Mouse (Mus musculus): ENCODE results near the gene Hist1h2ak.
"Not testable (repeated sequence)": the region's sequence is repeated elsewhere in the genome, so short reads cannot be mapped to it uniquely, and the experiment has no call there.

Gene Hist1h2ak

GRCm38 (mm10) chr13:21778814-21779766 is 25.5 kb upstream of the Hist1h2ak start:
- peak; percentile 40 to 56 for DNase-seq (ENCODE audit: low read depth in 1 of 2, low spot score in 2 of 2)

GRCm38 (mm10) chr13:21755707-21756106 is 2.1 kb upstream of the Hist1h2ak start:
- no peak for DNase-seq (ENCODE audit: low read depth in 1 of 2, low spot score in 2 of 2)

DNA sequence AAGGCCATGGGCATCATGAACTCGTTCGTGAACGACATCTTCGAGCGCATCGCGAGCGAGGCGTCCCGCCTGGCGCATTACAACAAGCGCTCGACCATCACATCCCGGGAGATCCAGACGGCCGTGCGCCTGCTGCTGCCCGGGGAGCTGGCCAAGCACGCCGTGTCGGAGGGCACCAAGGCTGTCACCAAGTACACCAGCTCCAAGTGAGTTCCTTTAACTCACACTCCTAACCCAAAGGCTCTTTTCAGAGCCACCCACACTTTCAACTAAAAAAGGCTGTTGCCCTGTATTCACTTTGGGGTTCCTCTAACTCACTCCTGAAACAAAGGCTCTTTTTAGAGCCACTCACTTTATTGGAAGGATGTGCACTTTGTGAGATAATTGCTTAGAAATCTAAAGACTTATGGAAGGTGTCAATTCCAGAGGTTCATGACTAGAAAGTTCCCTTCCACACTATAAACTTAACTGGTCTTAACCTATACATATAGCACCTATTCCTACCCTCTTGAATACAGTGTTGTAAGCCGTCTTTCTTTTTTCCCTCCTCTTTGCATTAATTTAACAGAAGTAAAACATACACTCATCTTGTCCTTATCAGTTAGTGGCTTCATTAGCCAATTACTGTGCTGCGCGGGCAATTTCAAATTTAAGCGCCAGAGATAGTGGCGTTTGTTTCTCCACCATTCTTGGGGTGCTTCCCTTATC is 821 bp upstream of the Hist1h2ak start:
- not testable (repeated sequence) for DNase-seq (ENCODE audit: low read depth in 1 of 2, low spot score in 2 of 2)

DNA sequence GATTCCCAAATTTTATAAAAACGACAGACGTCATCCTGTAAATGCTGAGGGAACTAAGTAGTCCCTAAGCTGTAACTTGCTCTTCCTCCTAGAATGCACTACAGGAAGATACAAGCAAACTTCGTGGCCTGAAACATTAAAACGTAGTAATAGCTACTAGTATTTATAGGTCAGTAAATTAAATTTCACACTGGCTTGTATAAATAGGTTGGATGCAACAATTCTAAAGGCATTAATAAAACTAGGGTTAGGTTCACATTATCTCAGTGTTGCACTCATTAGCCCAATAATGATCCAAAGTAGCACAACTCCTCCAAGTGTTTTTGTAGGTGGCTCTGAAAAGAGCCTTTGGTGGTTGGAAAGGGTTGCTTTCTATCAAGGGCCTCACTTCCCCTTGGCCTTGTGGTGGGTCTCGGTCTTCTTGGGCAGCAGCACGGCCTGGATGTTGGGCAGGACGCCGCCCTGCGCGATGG is 540 bp downstream of the Hist1h2ak start:
- no peak for DNase-seq (ENCODE audit: low read depth in 1 of 2, low spot score in 2 of 2)

- no peak for DNase-seq (ENCODE audit: low read depth in 1 of 2, low spot score in 2 of 2)
These were observed 1.3 kb downstream of the Hist1h2ak start for GRCm38 (mm10) chr13:21752356-21752755.

DNA sequence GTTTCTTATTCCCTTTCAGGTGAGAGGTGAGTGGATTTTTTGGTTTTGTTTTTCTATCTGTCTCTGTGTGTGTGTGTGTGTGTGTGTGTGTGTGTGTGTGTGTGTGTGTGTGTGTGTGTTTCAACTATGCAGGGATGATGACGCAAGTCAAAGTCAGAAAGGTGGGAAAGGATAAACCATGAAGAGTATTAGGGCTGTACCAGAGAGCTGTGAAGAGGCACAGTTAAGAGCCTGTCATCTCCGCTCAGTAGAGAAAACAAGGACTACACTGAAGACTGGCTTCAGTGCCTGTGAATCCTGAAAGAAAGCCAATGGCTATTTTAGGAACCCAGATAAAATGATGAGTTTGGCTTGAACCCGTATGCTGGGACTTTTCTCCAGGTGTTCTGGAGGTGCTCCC is 1.8 kb downstream of the Hist1h2ak start:
- DNase-seq (ENCODE audit: low read depth in 1 of 2, low spot score in 2 of 2) = no peak

GRCm38 (mm10) chr13:21751417-21751816 is 2.2 kb downstream of the Hist1h2ak start:
- no peak for DNase-seq (ENCODE audit: low read depth in 1 of 2, low spot score in 2 of 2)

DNA sequence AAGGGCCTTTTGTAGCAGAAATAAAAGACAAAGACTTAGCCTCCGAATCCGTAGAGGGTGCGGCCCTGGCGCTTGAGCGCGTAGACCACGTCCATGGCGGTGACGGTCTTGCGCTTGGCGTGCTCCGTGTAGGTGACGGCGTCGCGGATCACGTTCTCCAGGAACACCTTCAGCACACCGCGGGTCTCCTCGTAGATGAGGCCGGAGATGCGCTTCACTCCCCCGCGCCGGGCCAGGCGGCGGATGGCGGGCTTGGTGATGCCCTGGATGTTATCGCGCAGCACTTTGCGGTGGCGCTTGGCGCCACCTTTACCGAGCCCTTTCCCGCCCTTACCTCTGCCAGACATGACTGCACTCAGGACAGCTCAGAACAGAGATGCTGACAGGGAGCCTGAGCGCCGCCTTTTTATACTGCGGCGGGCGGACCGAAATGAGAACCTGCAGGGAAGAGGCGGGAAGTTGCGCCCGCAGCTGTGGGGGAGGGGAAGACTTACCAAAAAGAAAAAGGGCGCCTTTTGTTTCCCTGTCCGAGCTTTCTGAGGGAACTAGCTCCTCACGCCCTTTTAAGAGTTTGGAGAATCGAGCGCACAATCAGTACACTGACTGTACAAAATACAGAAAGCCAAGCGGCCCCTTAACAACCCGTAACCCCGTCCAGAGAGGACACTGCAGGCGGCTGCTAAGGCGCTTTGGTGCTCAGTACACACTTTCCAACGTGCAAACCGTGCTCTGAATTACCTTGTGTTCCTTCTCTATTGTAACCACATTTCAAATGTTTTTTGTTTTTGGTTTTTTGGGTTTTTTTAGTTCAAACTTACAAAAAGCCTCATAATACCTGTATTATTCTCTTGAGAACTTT is 3.2 kb downstream of the Hist1h2ak start, which contains the start of gene Hist1h4k:
TSS of gene Hist1h4k (minus strand) at position 347 of the 859 bp plus-strand sequence.
- peak; percentile 69 to 77 for DNase-seq (ENCODE audit: low read depth in 1 of 2, low spot score in 2 of 2)

DNA sequence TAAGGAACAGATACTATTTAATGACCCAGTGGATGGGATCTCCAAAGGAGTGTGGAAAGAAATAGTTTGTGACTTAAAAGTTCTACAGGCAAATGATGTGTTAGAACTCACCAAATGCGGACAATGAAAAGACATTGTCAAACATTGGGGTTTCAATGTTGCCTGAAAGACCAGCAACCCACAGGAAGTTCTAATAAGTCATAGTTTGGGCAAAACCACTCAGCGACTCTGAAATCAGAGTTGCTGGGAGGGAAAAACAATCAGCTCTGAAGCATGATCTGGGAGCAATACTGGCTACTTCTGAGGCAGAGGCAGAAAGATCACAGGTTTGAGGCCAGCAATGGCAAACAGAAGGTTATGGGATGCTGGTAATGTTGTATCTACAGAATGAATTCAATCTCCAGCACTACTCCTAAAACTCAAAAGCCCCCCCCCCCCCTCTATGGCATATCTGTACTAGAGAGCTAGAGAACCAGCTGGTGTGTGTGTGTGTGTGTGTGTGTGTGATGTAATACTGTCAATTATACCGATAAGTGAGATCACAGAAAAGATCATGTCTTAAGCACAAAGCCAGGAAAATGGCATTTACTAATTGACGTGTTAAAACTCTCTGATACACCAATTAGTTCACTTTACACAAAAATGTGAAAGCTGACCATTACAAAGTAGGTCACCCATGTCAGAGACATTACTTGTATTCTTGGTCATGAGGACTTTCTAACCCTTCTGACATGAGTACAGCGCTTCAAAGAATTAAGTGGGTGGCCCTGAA is 4.1 kb downstream of the Hist1h2ak start:
- no peak for DNase-seq (ENCODE audit: low read depth in 1 of 2, low spot score in 2 of 2)

DNA sequence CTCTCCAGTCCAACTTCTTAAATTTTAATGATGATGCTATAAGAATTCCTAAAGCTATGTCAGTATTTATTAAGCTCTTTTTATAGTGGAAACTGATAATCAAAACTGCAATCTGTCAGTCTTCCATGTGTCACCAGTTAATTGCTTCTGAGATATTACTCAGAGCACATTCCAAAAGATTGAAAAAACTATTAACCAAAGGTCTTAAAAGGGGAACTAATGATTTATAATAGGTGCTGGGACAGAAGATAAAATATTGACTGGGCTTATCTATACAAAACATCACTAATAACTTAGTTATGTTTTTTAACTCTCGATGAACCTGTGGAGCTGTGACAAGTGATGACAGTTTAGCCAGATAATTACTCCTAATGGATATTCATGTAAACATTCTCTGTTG is 8.6 kb downstream of the Hist1h2ak start:
- no peak for DNase-seq (ENCODE audit: low read depth in 1 of 2, low spot score in 2 of 2)

DNA sequence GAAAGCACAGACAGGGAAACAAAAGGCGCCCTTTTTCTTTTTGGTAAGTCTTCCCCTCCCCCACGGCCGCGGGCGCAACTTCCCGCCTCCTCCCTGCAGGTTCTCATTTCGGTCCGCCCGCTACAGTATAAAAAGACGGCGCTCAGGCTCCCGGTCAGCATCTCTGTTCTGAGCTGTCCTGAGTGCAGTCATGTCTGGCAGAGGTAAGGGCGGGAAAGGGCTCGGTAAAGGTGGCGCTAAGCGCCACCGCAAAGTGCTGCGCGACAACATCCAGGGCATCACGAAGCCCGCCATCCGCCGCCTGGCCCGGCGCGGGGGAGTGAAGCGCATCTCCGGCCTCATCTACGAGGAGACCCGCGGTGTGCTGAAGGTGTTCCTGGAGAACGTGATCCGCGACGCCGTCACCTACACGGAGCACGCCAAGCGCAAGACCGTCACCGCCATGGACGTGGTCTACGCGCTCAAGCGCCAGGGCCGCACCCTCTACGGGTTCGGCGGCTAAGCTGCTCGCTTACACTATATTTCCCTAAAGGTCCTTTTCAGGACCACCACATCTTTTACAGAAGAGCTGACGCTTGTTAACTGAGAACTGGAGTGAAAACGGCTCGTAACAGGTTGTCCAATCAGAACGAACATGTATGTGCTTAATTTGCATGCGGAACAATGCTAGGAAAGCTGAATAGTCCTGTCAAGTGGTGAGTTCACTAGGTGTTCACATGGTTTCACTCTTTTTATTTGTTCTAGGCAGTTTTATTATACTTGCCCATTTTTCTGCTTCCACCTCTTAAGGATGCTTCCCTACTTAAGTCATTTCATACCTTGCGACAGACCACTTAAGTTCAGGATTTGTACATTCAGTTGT is 18.5 kb downstream of the Hist1h2ak start, which contains the start of gene Hist1h4j:
TSS of gene Hist1h4j (plus strand) at position 159 of the 862 bp plus-strand sequence.
- DNase-seq (ENCODE audit: low read depth in 1 of 2, low spot score in 2 of 2) = peak in 1 of 2 experiments; percentile 45

DNA sequence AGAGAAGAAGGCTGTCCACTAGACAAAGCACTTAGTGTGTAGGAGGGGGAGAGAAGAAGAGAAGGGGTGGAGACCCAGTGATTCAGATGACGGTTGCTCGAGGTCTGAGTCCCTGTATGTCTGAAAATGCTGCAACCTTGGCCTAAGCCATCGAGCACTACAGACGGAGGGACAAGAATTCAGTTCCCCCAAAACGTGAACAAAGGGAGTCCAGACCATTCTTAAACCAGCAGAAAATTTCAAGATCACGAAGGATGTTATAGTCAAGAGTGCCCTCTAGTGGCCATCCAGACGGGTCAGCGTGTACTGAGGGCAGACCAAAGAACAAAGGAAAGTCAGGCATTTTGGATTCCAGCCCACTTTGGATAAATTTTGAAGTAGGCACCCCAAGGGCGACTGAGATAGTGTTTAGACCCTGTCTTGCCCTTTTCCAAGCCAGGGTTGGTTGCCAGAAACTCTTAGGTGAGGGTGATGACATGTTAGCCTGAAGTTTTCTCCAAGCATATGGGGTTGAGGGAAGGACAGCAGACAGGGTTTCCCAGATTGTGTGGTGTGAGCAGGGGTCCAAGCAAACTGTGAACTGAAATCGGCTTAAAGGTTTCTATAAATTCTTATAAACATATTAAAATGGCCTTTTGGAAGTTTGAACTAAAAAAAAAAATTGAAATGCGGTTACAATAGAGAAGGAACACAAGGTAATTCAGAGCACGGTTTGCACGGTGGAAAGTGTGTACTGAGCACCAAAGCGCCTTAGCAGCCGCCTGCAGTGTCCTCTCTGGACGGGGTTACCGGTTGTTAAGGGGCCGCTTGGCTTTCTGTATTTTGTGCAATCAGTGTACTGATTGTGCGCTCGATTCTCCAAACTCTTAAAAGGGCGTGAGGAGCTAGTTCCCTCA is 19.4 kb downstream of the Hist1h2ak start:
- DNase-seq (ENCODE audit: low read depth in 1 of 2, low spot score in 2 of 2) = peak in 1 of 2 experiments; percentile 67

DNA sequence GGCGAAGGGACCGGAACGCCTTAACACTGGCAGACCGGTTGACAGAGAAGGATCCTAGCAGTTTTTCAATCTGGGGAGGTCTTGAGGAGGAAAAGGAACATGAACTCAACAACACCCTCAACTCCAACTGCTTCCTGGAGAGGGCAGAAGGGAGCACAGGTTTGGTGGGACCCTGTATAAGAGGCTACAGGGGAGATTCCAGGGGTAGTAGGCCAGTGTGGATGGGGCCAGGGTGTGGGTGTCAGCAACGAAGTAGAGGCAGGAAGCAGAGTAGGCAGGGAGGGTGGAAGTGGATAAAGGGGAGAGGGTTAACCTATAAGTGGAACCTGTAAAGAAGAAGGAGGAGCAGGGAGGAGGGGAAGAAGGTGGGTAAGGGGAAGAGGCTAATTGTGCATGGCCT is 20.2 kb downstream of the Hist1h2ak start:
- DNase-seq (ENCODE audit: low read depth in 1 of 2, low spot score in 2 of 2) = no peak

DNA sequence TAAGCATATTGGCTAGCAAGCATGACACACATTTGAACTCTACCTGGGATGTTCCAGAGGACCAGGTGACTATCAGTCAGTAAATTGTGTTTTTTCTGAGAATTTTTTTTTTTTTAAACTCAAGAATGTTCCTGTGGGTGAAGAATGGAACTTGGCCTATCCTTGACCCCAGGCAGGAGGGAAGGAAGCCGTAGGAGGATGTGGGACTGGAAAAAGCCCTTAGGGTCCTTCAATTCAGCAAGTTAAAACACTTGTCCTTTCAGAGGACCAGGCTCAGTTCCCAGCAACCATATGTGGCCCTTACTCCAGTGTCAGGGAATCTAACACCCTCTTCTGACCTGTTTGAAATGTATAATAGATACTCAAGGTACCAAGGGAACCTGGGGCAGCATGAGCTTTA is 24.1 kb downstream of the Hist1h2ak start:
- DNase-seq (ENCODE audit: low read depth in 1 of 2, low spot score in 2 of 2) = no peak

DNA sequence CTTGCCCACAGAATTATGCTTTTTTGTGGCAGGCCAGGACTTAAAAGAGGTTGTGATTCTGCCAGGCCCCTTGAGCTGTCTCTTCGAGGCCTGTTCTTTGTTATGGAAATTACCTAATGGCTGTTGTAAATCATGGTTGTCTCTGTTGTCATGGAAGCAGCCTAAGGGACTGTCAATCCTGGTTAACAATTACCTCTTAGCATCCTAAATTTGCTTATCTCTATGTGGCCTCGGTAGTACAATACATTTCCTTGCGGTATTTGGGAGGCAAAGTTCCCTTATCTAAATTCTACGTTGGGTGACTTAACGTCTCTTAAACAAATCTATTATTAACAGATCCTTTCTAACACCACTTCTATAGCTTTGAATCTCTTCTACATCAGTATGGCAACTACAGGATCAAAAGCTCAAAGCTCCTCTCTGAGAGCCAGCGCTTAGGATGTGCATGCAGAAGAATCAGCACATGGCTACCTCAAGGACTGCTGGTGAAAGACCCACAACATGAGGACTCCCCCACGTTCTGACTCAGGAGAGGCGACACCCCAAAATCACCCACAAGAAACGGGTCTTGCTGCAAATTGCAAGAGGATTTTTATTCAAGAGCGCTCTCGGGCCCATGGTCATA is 25.6 kb downstream of the Hist1h2ak start:
- no peak for DNase-seq (ENCODE audit: low read depth in 1 of 2, low spot score in 2 of 2)

DNA sequence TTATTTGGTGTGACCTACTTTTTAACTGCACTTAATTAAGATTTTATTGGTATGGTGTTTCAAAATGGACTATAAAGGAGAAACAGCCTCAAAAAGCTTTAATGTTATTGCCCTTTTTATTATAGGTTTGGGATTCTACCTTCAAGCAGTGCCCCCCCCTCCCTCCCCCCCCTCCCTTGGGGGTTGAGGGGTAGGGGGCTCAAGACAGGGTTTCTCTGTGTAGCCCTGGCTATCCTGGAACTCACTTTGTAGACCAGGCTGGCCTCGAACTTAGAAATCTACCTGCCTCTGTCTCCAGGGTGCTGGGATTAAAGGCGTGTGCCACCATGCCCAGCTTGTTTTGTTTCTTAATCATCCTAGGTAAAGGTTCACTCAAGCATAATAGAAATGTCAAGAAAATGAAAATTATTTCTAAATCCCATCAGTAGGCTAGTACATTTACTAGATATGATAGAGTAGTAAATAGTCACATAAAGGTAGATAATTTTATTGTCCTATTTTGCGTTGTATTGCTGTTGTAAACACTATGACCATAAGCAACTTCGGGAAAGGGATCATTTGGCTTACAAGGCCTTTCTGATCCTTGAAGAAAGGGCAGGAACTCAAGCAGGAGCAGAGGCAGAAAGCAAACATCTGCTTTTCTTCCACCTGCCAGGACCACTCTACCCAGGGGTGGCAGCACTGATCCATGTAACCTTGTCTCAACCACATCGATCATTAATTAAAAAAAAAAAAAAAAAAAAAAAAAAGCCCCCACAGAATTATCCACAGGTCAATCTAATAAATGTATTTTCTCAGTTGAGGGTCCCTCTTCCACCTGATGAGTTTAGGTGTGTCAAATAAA is 30.4 kb downstream of the Hist1h2ak start:
- no peak for DNase-seq (ENCODE audit: low read depth in 1 of 2, low spot score in 2 of 2)

All from monocyte, adult 2 months (primary cell).